Mouse (Mus musculus) megakaryocyte, embryonic 14.5 days (primary cell): ENCODE results near the gene Bcl2l10. TPM values are rescaled to one million over a fixed set of nuclear protein-coding genes. Genes with fewer than 3 reads are reported as not detected.

Source experiments
- H3K27me3 ChIP-seq: replicated peaks from 2 replicates; pipeline ENCODE3; 2012; ENCODE audit warnings: inconsistent platforms
- H3K36me3 ChIP-seq: replicated peaks from 2 replicates; pipeline ENCODE3; 2012; ENCODE audit warnings: low read length, inconsistent platforms, mixed read lengths
- H3K4me1 ChIP-seq: 2 replicates; pipeline ENCODE4 v1.6.1; 2012; ENCODE audit warnings: inconsistent platforms
- H3K4me3 ChIP-seq: replicated peaks from 2 replicates; pipeline ENCODE3; 2012; ENCODE audit warnings: moderate library complexity, mild to moderate bottlenecking, inconsistent platforms
- H3K9me3 ChIP-seq: 2 replicates; pipeline ENCODE4 v1.6.1; 2012; ENCODE audit warnings: inconsistent platforms
- FLI1 ChIP-seq: IDR thresholded peaks from 2 replicates; pipeline ENCODE4 v1.6.1; 2012; ENCODE audit warnings: low read length, inconsistent platforms, mixed read lengths
- GATA1 ChIP-seq: IDR thresholded peaks from 3 replicates; pipeline ENCODE4 v1.6.1; 2012; ENCODE audit warnings: mixed read lengths, low read length, inconsistent platforms, borderline replicate concordance
- polyA plus RNA-seq: library from polyadenylated mRNA; stranded (reverse); fragments of >175 nt; gene quantifications from 2 replicates; pipeline ENCODE4 v1.2.3, GENCODE M21; 2012; ENCODE audit warnings: low replicate concordance; ENCODE audit not compliant: insufficient read depth

Gene Bcl2l10
- polyA plus RNA-seq, 1 experiment = not detected

DNA sequence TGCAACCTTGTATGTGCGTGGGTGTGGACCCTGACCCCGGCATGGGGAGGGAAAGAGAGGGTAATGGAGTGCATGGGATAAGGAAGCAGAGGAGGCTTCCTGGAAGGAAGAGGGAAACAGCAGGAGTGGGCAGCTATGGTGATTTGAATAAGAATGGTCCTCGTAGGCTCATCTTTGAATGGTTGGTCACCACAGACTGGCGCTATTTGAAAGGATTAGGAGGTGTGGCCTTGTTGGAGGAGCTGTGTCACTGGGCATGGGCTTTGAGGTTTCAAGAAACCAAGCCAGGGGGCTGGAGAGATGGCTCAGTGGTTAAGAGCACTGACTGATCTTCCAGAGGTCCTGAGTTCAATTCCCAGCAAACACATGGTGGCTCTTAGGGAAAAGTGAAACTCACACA lies 17.6 kb downstream of the Bcl2l10 start:
- Histone ChIP-seq H3K27me3 (no peaks in the 10 kb centered on the region), H3K4me3 (no peak overlapping the region), H3K4me1 (peaks cover 81% of the 10 kb centered on the region), H3K9me3 (no peaks in the 10 kb centered on the region), H3K36me3 (peaks cover 3% of the 10 kb centered on the region)
- TF ChIP-seq GATA1 (no peak), FLI1 (no peak)

DNA sequence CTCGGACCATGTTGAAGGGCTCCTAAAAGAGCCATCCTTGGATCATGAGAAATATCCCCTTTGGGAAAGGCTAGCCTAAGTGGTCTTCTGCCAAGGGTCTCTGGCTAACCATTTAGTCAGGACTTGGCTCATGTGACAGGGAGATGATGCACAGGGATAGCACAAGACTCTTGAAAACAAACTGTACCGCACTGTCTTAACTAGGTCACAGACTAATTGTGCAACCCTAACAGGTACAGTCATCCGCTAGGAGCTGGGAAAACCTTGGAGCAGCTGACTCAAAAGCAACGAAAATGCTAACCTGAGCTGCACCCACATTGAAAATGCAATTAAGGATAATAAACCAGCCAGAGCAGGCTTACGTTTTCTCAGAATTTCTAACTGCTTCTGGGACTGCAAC lies 18.6 kb downstream of the Bcl2l10 start:
- TF ChIP-seq FLI1 (no peak), GATA1 (no peak)
- peaks cover 72% of the 10 kb centered on the region for H3K4me1 ChIP-seq
- no peaks in the 10 kb centered on the region for H3K9me3 ChIP-seq
- H3K36me3 ChIP-seq = no peaks in the 10 kb centered on the region
- no peak overlapping the region for H3K4me3 ChIP-seq
- no peaks in the 10 kb centered on the region for H3K27me3 ChIP-seq

DNA sequence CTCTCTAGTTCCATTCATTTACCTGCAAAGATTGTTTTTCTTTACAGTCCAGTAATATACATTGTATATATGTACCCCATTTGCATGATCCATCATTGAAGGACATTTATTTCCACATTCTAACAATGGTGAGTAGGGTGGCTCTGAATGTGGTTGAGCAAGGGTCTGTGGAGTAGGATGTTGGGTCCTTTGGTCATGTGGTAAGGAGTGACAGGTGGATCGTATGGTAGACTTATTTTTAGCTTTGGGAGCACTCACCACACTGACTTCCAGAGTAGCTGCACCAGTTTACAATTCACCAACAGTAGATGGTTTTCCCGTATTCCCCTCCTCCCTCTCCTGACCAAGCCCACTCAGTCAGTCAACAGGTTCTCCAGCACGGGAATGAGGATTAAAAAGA lies 21.2 kb downstream of the Bcl2l10 start:
- Histone ChIP-seq H3K9me3 (0 out of 2 replicates have a peak, but pooled peaks cover 6% of the 10 kb centered on the region), H3K4me1 (peaks cover 49% of the 10 kb centered on the region), H3K36me3 (peaks cover 3% of the 10 kb centered on the region), H3K4me3 (no peak overlapping the region), H3K27me3 (peaks cover 2% of the 10 kb centered on the region)
- TF ChIP-seq FLI1 = no peak
- no peak for TF ChIP-seq GATA1

DNA sequence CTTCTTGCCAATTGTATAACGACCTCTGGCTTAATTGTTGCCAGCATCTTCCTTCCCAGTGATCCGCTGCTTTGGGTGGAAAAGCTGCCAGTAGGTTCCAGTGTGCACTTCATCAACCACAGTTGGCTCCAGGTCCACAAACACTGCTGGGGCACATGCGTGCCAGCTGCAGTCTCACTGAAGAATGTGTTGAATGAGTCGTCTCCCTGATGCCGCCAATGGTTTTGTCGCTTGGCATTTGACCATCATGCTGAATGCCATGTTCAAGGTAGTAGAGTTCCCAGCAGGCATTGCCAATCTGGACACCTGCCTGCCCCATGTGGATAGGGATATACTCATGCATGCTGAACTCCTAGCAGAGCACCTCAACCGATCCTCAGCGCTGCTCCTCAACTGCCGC lies 28.0 kb downstream of the Bcl2l10 start:
- TF ChIP-seq GATA1 = no peak
- no peak for TF ChIP-seq FLI1
- H3K4me3 ChIP-seq = no peak overlapping the region
- peaks cover 23% of the 10 kb centered on the region for H3K36me3 ChIP-seq
- H3K27me3 ChIP-seq = peaks cover 2% of the 10 kb centered on the region
- peaks cover 15% of the 10 kb centered on the region for H3K4me1 ChIP-seq
- peaks cover 36% of the 10 kb centered on the region for H3K9me3 ChIP-seq

DNA sequence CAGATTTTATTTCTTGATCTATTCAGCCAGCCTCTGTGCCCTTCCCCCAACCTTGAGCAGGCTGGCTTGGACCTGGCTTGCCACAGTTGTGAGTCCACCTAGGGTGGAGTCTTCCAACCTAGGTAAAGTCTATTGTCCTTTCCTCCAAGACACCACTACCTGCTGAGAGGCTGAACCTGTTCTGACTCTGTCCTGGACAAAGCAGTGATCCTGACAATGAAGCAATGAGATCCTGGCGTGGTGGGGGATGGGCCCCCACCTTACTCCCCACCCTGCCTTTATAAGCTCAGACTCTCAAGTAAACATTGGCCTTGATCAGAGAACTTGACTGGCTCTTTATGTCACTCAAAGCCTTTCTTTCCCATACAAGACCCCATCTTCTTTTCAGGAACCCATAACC lies 28.9 kb downstream of the Bcl2l10 start:
- peaks cover 15% of the 10 kb centered on the region for H3K4me1 ChIP-seq
- peaks cover 23% of the 10 kb centered on the region for H3K36me3 ChIP-seq
- peaks cover 36% of the 10 kb centered on the region for H3K9me3 ChIP-seq
- TF ChIP-seq GATA1 (no peak), FLI1 (no peak)
- H3K27me3 ChIP-seq = peaks cover 2% of the 10 kb centered on the region
- H3K4me3 ChIP-seq = no peak overlapping the region

DNA sequence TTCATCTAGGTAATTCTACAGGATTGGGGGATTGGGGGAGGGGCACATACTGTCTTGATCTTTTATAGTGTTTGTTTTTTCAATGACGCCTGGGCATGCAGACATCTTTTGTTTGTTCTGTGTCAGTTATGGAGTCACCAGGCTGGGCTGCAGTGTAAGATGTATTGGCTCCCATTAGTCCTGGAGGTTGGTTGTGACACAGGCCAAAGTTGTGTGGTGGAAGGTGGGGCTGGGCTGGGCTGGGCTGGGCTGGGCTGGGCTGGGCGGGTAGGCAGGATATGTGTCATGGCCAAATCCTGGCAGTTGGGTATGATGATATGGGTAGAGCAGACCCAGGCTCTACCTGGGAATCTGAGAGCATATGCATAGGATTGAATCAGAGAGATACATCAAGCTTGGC lies 31.2 kb downstream of the Bcl2l10 start:
- H3K9me3 ChIP-seq = peaks cover 30% of the 10 kb centered on the region
- H3K4me1 ChIP-seq = peaks cover 22% of the 10 kb centered on the region
- peaks cover 25% of the 10 kb centered on the region for H3K36me3 ChIP-seq
- H3K4me3 ChIP-seq = no peak overlapping the region
- no peaks in the 10 kb centered on the region for H3K27me3 ChIP-seq
- TF ChIP-seq FLI1 (no peak), GATA1 (no peak)

DNA sequence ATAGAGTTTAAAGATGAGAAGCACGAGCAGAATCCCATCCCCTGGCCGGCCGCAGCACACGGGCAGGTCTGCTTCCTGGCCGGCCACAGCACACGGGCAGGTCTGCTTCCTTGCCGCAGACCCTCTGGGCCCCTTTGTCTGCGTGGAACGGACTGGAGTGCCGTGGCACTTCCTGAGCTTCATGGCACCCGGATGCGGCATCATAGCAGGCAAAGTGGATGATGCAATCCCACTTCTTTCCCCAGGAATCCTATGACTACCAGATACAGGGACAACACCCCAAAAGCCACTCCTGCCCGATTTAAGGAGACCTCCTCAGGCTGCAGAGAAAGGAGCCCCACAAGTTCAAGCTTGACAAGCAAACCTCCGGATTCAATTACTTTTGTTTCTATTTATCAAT lies 35.3 kb downstream of the Bcl2l10 start:
- TF ChIP-seq FLI1 (no peak), GATA1 (no peak)
- no peaks in the 10 kb centered on the region for H3K9me3 ChIP-seq
- H3K4me3 ChIP-seq = no peak overlapping the region
- peaks cover 43% of the 10 kb centered on the region for H3K36me3 ChIP-seq
- no peaks in the 10 kb centered on the region for H3K27me3 ChIP-seq
- peaks cover 53% of the 10 kb centered on the region for H3K4me1 ChIP-seq

DNA sequence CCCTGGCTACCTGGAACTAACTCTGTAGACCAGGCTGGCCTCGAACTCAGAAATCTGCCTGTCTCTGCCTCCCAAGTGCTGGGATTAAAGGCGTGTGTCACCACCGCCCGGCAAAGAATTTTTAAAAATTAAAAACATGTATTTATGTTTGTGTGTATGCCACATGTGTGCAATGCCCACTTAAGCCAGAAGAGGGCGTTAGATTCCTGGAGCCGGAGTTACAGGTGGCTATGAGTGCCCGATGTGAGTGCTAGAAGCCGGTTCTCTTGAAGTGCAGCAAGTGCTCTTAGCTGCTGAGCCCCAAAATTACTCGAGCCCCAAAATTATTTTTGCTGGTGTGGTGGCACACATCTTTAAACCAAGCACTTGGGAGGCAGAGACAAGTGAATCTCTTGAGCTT lies 36.2 kb downstream of the Bcl2l10 start:
- H3K27me3 ChIP-seq = no peaks in the 10 kb centered on the region
- peaks cover 50% of the 10 kb centered on the region for H3K36me3 ChIP-seq
- no peak overlapping the region for H3K4me3 ChIP-seq
- peaks cover 52% of the 10 kb centered on the region for H3K4me1 ChIP-seq
- peaks cover 3% of the 10 kb centered on the region; the same call in 1 of the 2 replicates for H3K9me3 ChIP-seq
- TF ChIP-seq FLI1 (no peak), GATA1 (no peak)

DNA sequence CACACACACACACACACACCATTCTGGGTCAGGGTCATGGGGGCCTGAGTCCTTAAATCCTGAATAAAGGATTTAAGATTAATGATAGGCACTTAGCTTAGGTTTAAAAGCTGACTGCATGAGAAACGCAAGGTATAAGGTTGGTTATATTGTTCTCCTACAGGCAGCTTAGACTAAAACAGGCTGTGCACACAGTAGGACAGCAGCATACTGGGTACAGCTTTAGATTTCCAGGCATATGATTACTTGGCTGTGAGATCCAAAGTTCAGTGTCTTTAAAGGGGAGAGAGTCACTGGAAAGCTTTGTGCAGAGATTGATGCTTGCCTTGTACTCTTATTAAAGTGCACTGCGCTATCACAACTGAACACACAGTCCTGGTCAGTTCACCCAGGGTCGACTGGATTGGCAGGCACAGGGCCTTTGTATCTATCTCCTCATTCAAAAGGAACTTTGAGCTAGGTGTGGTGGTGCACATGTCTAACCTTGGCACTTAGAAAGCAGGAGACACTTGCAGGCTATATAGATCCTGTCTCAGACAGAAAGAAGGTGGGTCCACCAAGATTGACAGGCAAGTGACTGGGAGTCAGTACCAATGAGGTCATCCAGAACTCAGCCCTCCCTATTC lies 36.9 kb downstream of the Bcl2l10 start:
- peaks cover 51% of the 10 kb centered on the region for H3K4me1 ChIP-seq

DNA sequence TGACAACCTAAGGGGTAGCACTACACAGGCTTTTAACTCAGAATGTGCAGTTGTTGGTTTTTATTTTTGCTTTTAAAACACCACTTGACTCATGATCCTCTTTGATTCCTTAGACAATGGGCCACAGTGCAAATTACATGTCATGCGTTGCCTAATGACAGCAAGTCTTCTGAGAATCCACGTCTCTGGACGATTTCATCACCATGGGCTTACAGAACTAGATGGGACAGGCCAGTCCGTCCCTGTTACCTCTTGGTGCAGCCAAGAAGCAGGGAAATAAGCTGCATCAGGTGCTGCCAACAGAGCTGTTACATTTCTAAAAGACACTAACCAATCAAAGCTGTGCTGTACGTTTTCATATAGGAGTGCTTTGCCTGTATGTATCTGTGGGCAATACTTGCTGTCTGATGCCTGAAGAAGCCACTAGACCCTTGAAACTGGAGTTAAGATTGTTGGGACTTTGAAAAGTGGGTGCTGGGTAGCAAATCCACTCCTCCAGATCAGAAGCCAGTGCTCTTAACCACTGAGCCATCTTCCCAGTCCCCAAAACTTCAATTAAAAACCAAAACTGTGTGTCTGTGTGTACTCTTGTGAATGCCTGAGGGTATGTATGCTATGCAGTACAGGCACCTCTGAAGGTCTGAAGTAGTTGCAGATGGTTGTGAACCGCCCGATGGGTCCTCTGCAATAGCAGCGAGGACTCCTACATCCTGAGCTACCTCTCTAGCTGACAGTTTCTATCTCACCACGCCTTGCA lies 37.8 kb downstream of the Bcl2l10 start:
- Histone ChIP-seq H3K36me3 (peaks cover 67% of the 10 kb centered on the region), H3K27me3 (no peaks in the 10 kb centered on the region), H3K9me3 (peaks cover 3% of the 10 kb centered on the region; the same call in 1 of the 2 replicates), H3K4me3 (no peak overlapping the region), H3K4me1 (peaks cover 48% of the 10 kb centered on the region)
- TF ChIP-seq FLI1 (no peak), GATA1 (no peak)

More for the DNA sequence above, 36.9 kb downstream of the Bcl2l10 start:
- no peaks in the 10 kb centered on the region for H3K27me3 ChIP-seq
- H3K4me3 ChIP-seq = no peak overlapping the region
- no peak for TF ChIP-seq GATA1
- TF ChIP-seq FLI1 = no peak
- peaks cover 3% of the 10 kb centered on the region; the same call in 1 of the 2 replicates for H3K9me3 ChIP-seq
- H3K36me3 ChIP-seq = peaks cover 57% of the 10 kb centered on the region
